Mouse (Mus musculus) small intestine, adult 2 months (tissue): ENCODE measurements around the gene Akap3. TPM values are rescaled to one million over a fixed set of nuclear protein-coding genes. Genes with fewer than 3 reads are reported as not detected.

Experiments used
- H3K27ac ChIP-seq: fragments of 200-500 bp; 2 replicates; pipeline ENCODE4 v1.5.1; 2012; ENCODE audit warnings: low read depth, low read length, control low read depth, inconsistent platforms; ENCODE audit not compliant: insufficient read depth
- H3K27me3 ChIP-seq: fragments of 200-500 bp; 2 replicates; pipeline ENCODE4 v1.6.1; 2012; ENCODE audit warnings: mild to moderate bottlenecking, moderate library complexity, low read length, inconsistent platforms; ENCODE audit not compliant: control insufficient read depth, insufficient read depth
- H3K36me3 ChIP-seq: fragments of 200-500 bp; 2 replicates; pipeline ENCODE4 v1.6.1; 2012; ENCODE audit warnings: mild to moderate bottlenecking, low read length, control low read depth, inconsistent platforms; ENCODE audit not compliant: control insufficient read depth, insufficient read depth
- H3K4me1 ChIP-seq: fragments of 200-500 bp; 2 replicates; pipeline ENCODE4 v1.6.1; 2012; ENCODE audit warnings: low read length, inconsistent platforms, mixed read lengths; ENCODE audit not compliant: control insufficient read depth, insufficient read depth, insufficient read length
- H3K4me3 ChIP-seq: fragments of 200-500 bp; 2 replicates; pipeline ENCODE4 v1.5.1; 2012; ENCODE audit warnings: low read depth, mild to moderate bottlenecking, control low read depth, inconsistent platforms, low read length, moderate library complexity
- CTCF ChIP-seq: fragments of 200-500 bp; IDR thresholded peaks from 2 replicates; pipeline ENCODE4 v1.5.1; 2012; ENCODE audit warnings: low read depth, mild to moderate bottlenecking, control low read depth, inconsistent platforms, low read length, moderate library complexity, mixed read lengths; ENCODE audit not compliant: insufficient replicate concordance, insufficient read length; ENCODE audit errors: extremely low read depth
- POLR2A ChIP-seq: fragments of 200-500 bp; IDR thresholded peaks from 2 replicates; pipeline ENCODE4 v1.6.1; 2012; ENCODE audit warnings: low read depth, mild to moderate bottlenecking, control low read depth, inconsistent platforms, low read length, moderate library complexity
- WGBS: fragments of 180-500 bp; shearing (Covaris S2); methylation state at CpG from one replicate; pipeline ENCODE4 v1.1.7; 2018; 5-methylcytosine and 5-hydroxymethylcytosine counted together
- polyA plus RNA-seq: library from polyadenylated mRNA; depleted of rRNA; stranded (reverse); fragments of >200 nt; gene quantifications from 2 replicates; pipeline ENCODE4 v1.2.3, GENCODE M21; 2012; rRNA removed

Akap3 gene
- polyA plus RNA-seq, 1 experiment, result not detected

DNA sequence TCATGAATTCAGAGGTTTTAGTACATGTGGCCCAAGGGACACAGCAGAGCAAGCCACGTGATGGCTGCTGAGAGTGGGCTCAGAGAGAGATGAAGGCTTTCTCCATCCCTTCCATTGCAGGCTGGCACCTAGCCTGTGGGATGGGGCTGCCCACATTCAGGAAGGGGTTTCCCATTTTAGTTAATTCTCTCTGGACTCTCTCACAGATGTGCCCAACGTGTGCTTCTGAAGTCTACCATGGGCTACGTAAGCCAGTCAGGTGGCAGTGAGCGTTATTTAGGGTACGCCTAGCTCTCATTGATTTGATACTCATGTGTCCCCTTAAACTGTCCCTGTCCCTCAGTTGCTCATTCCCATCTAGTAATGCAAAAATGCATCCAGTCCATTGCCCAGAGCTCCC lies 62.0 kb downstream of the Akap3 start:
- WGBS, result 84% methylated on average over 5 of the region's 5 CpGs
- no peaks in the 10 kb centered on the region for H3K4me1 ChIP-seq
- TF ChIP-seq POLR2A, result no peak
- TF ChIP-seq CTCF, result no peak
- no peak overlapping the region for H3K27ac ChIP-seq
- H3K27me3 ChIP-seq, result no peaks in the 10 kb centered on the region
- H3K4me3 ChIP-seq, result no peak overlapping the region
- H3K36me3 ChIP-seq, result no peaks in the 10 kb centered on the region

DNA sequence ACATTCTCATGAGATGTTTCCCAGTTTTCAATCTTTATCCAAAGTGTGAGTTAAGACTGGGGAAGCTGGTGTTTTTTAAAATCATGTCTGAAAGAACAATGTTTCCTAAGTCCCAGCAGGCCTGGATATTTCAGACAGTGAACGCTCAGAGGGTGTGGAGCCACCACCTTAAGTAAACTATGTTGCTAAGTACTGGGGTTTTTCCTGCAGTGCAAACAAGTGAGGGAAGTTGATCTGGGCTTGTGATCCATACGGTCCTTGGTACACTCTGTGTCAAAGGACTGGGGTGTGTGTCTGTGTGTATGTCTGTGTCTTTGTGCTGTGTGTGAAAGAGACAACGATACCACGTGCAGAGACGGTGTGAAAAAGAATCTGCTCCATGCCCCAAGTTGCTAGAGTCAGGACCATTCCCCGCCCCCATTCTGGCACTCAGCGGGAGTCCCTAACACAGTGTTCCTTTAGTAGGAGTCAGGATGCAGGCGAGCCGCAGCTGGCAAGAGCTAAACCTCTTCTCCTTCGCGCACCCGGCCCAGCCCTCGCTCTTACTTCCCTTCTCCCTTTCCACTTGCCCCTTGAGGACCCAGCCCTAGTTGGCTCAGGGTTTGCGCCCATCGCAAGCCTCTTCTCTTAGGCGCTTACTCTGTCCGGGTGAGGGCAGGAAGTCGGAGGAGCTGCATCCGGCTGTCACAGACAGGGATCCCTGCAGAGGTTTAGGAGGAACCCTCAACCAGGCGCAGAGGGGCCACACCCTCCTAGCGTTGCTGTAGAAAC lies 68.4 kb downstream of the Akap3 start, which contains the start of gene Dyrk4:
Dyrk4 (minus strand) TSS at position 729 of the 771 bp plus-strand sequence.
- no peaks in the 10 kb centered on the region for H3K27me3 ChIP-seq
- TF ChIP-seq POLR2A, result no peak
- TF ChIP-seq CTCF, result no peak
- H3K36me3 ChIP-seq, result peaks cover 10% of the 10 kb centered on the region
- H3K4me3 ChIP-seq, result peak within 1 kb of the TSS; percentile 11
- no peaks in the 10 kb centered on the region for H3K4me1 ChIP-seq
- no peak within 1 kb of the TSS for H3K27ac ChIP-seq
- WGBS, result 22% methylated on average over 21 of the region's 21 CpGs

Other genes starting within 250 kb of the Akap3 start
- 0.19 and 0.43 TPM in 2 replicates for gene Kcna1, start 206.7 kb upstream of the Akap3 start, polyA plus RNA-seq
- 0.23 and 0.55 TPM in 2 replicates for gene Kcna6, start 112.4 kb upstream of the Akap3 start, polyA plus RNA-seq
- gene Ndufa9, start 4.0 kb upstream of the Akap3 start, polyA plus RNA-seq, result 49.3 and 93.4 TPM in 2 replicates
- gene Dyrk4, start 68.7 kb downstream of the Akap3 start, polyA plus RNA-seq, result 0.18 TPM in 2 replicates
- gene Rad51ap1, start 86.5 kb downstream of the Akap3 start, polyA plus RNA-seq, result 1.1 and 2.3 TPM in 2 replicates
- gene D6Wsu163e, start 86.9 kb downstream of the Akap3 start, polyA plus RNA-seq, result 0.57 and 1.1 TPM in 2 replicates
- not detected in 2 replicates for gene Fgf6, start 162.5 kb downstream of the Akap3 start, polyA plus RNA-seq
- 0.19 TPM in 1 of 2 replicates, not detected in the other for gene Fgf23, start 219.8 kb downstream of the Akap3 start, polyA plus RNA-seq